Mouse (Mus musculus): ENCODE data around the gene Kcnmb1.

Gene Kcnmb1

DNA sequence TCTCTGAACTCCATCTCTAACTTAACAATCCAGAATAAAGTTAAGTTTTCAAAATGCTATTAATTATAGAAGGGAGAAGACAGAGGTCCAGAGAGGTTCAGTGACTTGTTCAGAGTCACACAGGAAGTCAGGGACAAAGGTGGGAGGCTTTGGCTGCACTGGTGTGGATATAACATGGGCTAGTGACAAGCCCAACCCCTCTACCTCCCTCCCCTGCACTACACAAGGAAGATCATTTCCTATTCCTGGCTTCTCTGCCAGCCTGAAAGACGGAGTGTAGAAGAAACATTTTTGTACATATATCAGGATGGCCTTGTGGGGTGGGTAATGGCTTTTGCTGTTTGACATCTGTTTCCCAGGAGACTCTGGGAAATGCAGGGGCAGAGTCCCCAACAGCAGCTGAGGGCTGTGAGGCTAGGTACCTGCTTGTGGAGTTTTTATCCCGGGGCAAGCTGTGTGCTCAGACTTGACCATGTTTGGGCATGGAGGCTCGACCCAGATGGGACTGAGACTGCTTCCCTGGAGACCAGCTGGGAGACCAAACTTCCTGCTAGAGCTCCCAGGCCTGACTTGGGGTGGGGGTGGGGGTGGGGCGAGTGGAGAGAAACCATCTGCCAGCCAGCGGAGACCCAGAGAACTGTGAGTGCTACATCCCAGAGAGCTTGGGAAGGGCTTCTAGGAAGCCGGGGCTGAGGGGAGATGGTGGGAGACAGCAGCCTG, at the start of gene Kcnmb1:
Gene Kcnmb1, plus strand, starts transcription at position 326 of the 720 bp plus-strand sequence.
- peak; percentile 6 for DNase-seq

DNA sequence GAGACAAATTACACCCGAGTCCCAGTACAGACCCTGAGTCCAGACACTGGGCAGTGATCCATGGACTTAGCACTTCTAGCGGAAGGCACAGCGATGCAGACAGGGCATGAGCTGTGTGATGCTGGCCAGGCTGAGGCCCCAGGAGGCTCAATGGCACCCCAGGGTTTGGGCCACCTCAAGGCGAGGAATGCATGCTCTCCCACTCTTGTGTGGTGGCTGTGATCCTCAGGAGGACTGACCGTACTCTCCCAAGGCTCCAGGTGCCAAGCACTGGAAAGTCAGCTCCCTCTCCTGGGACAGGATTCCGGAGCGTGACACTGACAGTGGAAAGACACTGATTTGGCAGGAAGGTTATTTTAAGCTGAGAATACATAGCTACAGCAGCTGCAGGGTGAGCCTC, 49.8 kb upstream of the Kcnmb1 start:
- no peak for DNase-seq

DNA sequence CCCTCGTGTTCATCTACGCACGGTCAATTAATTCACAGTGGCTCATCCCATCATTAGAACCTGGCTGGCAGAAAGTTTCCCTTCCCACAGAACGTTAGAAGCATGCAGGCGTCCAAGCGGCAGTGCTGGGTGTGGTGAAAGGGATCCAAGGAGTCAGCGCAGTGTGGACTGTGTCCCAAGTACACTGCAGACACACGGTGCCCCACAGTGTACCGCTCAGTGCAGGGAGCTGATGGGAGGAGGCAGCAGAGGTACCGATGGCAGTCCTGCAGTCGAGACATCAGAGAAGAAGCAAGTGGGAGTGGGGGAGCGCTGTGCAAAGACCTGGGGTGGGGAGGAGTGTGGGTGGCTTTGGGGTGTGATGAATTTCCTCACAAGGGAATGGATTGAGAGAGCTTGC, 48.6 kb upstream of the Kcnmb1 start:
- no peak for DNase-seq

DNA sequence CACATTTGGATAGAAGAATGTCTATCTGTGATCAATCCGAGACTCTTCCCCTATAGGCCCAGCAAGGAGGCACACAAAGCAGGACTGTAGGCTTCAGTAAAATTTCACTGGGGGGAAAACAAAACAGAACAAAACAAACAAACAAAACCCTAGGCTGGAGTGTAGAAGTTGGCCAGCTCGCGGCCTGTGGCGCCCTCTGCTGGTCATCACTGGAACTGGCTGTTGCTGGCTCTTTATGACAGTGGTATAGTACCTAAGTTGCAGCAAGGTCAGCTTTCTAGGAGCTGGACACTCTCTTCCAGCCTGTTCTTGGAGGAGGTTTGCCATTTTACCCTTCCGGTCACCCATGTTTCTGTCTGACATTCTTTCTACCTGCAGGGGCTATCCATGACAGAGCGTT, 45.2 kb upstream of the Kcnmb1 start:
- peak; percentile 68 for DNase-seq

DNA sequence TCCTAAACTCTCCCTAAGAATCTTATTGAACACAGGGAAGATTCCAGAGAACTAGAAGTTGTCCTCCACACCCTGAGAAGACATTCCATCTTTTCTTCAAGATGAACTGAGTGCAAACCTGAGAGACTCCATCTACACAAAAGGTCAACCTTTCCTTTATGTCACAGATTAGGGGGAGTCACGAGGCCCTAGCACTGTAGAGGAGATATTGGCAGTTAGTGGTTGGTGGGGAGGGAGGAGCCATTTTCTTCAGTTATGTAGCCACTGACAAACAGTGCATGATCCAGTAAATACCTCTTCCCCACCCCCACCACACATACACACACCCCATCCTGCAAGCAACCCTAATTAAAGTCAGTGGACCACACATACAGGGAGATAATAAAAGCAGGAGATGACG, 44.4 kb upstream of the Kcnmb1 start:
- no peak for DNase-seq

DNA sequence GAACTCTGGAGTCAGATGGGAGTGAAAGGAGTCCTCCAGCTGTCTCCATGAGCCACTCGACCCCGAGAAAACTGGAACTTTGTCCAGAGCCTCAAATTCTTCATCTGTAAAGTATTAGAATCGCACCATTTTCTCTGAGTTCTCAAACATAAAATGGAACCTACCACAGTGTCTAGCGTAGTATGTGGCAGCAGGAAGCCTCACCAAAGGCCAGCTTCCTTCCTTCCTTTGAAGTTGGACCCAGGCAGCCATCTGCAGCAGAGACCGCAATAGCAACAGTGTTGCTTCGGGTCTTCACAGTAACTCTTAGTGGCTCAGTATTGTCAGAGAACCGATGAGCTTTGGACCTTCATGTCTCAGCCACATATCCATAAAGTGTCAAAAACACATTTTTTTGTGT, 43.0 kb upstream of the Kcnmb1 start:
- no peak for DNase-seq

DNA sequence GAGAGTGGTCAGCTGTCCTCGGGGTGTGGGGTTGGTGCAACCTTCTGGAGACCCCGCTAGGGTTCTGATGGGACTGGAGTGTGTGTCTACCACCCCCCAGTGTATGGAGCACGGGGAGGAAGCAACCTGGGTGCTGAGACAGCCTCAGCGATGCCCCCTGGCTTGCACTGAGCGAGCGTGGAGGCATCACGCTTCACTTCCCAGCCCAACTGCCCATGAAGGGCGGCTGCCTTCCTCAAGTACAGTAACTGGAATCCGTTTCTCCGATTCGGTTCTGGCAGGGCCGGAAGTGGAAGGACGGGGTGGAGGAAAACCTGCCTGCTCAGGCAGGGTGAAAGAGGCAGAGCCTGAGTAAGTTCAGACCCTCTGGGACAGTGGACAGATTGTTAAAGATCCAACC, 41.4 kb upstream of the Kcnmb1 start:
- peak; percentile 14 for DNase-seq

DNA sequence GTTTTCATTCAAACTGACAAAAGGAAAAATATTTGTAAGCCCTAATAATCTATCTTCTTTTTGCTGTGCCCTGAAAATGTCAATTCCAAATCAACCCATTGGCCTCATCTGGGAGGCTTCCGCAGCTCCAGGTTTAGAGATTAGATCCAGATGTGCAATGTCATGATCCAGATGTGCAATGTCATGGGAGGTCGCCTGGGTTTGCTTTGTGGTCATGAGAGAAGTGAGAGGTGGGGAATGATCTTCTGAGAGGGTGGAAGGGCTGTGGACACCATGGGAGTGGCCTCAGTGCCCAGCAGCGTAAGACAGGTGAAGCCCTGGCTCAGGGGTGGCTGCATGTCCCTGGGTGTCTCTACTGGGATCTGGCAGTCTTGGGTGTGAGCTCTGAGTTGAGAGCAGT, 39.8 kb upstream of the Kcnmb1 start:
- DNase-seq = no peak

DNA sequence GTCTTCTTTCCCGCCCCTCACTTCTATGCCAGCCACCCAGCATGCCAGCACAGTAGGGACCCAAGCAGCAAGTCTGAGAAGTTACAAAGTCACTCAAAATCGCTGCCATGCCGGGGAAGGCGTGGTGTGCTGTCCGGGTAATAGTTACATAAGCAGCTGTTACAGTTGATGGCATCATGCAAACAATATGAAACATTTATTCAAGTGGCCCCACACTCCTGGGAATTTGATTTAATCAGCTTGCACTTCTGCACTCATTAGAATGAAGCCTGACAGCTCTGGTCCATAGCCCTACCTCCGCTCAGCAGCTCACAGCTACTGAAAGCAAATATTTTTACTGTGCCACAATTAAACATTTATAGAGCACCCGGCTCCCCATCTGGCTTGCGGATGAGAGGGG, 37.0 kb upstream of the Kcnmb1 start:
- DNase-seq = no peak

DNA sequence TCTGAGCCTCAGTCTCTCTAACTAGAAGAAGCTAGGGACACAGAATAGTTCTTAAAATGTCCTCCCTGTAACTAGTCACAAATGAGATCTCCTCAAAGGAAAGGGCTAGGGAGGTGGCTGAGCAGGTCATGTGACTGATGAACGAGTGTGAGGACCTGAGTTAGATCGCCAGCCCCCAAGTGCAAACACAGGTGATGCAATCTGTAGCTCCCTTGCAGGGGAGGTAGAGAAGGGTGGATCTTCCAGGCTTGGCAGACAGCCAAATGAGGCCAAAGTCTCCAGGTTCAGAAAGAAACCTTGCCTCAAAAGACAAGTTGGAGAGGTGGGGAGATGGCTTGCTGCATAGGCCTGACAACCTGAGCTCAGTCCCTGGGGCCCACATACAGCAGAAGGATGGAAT, 36.3 kb upstream of the Kcnmb1 start:
- no peak for DNase-seq

DNA sequence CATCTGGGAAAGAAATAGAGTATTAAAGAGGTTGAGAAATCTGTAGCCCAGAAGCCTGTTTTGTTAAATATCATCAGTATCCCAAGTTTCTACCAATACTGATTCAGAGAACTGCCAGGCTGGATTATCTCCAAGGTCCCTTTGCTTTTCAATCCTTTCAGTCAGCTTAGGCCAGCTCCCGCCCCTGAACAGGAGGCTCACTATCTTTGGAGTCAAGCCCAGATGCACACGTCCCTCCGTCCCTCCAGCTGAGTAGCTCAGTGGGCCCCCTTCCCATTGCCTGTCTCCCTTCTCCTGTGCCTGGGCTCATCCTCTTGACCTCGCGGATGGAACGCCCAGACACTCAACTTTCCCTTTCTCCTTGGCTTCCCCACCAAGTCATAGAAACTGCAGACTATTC, 35.5 kb upstream of the Kcnmb1 start:
- no peak for DNase-seq

DNA sequence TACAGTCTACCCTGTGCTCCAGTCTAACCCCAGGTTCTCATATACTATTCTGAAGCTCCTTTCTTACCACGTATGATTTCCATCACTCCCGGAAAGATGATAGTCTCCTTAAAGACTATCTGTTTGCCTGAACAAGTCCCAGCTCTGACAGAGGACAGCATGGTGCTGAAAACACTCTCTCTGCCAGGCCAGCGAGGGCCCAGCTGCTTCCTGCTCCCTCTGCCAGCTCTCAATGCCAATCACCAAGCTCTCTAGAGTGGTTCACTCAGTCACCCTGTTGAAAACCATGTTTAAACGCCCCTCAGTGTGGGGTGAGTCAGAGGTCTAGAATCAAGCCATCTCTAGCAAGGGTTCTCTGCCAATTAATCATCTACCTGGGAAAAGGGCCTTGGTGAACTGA, 35.0 kb upstream of the Kcnmb1 start:
- no peak for DNase-seq

DNA sequence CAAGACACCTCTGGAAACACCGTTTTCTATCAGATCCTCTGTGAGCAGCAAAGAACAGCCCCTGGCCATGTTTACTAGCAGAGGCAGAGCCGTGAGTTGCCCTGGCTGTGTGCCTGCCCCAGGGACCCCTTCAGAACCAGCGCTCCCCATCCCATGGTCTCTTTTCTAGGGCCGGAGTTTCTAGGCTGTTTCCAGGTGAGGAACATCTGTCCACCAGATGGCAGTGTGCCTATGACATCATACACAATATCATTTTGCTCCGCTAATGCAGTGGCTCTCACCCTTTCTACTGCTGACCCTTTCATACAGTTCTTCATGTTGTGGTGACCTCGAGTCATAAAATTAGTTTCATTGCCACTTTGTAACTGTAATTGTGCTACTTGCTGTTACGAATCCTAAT, 34.2 kb upstream of the Kcnmb1 start:
- peak; percentile 20 for DNase-seq

DNA sequence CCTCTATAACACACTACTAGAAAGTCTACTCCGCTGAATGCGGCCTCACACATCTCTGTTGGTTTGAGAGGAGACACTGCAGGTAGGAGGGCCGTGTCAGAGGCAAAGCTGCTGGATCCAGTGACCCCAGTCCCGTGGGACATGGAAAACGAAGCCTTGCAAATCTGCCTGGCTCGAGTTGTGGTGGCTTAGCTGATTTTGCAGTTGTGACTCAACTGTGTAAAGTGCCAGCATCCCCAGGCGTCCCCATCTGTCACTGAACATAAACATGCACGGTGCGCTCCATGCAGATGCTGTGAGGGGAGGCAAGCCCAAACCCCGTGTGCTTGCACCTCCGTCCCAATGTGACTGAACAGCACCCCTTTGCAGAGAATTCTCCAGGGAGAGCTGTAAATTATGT, 33.4 kb upstream of the Kcnmb1 start:
- DNase-seq = no peak

DNA sequence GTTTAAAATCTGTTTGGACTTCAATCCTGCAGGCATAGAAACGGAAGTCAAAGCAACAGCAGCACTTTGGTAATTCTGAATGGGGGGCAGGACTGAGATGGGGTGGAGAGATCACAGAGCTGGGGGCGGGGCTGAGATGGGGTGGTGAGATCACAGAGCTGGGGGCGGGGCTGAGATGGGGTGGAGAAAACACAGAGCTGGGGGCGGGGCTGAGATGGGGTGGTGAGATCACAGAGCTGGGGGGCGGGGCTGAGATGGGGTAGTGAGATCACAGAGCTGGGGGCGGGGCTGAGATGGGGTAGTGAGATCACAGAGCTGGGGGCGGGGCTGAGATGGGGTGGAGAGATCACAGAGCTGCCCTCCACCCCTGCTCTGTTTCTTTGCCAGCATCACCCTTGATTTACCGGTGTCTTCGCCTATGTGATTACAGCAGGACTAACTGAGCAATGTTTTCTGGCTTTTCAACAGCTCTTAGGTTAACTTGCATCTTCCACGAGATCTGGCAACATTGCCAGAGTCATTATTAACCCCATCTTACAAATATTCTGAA, 30.9 kb upstream of the Kcnmb1 start:
- peak; percentile 33 for DNase-seq

DNA sequence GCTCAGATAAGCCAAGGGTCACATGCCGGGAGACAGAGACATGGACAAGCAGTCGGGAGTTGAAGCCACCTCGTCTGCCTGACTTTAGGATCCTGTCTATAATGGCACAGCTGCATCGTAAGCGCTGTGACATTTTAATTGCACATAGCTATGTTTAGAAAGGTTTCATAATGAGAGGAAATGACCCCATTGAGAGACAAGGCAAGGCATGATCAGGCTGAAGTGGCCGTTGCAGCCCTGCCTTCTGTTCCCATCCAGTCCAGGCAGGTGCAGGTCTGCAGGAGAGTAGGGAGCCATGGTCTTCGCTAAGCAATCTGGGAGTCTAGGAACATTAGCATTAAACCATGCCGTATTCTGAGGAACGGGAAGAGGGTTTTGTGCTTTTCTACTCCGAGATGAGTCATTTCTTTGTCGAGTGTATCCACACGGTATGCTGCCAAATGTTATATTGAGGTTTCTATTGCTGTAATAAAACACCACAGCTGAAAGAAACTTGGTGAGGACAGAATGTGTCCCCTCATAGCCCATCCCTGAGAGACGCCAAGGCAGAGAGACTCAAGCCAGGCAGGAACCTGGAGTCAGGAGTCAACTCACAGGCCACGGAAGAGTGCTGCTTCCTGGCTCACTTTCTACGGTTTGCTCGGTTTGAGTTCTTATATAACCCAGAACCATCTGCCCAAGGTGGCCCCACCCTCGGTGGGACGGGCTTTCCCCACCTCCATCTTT, 30.3 kb upstream of the Kcnmb1 start:
- DNase-seq = no peak

DNA sequence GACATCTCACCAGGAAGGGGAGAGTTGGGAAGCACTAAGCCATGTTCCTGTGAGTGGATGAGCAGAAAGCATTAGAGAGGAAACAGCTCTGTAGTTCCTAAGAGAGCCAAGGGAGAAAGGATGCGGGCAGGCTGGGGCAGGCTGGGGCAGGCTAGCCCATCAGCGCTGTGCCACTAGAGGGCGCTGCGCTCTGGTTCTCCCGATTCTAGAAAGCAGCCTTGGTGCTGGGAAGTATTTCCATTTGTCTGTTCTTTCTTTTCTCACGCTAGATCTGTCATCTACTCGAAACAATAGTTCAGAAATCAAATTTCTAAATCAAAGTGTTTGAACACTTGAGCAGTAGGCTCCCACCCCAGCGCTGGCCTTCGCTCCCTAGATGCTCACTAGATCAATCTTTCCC, 28.5 kb upstream of the Kcnmb1 start:
- no peak for DNase-seq

DNA sequence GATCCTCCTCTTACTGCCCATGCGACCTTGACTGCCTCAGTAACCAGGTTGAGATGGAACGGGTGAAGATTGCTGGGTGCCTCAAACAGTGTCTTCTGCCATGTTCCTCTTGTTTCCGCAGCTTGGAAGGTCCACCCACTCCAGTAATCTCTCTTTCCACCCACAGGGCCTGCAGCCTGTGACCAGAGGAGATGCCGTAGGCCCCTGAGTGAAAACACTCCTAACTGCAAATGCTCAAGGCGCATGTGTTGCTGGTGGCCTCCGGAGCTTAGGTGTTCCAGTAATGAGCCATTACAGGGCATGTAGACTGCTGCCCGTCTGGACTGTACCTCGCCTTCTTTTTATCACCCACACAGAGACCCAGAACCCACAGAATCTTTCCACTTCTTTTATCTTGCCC, 25.2 kb upstream of the Kcnmb1 start:
- no peak for DNase-seq

DNA sequence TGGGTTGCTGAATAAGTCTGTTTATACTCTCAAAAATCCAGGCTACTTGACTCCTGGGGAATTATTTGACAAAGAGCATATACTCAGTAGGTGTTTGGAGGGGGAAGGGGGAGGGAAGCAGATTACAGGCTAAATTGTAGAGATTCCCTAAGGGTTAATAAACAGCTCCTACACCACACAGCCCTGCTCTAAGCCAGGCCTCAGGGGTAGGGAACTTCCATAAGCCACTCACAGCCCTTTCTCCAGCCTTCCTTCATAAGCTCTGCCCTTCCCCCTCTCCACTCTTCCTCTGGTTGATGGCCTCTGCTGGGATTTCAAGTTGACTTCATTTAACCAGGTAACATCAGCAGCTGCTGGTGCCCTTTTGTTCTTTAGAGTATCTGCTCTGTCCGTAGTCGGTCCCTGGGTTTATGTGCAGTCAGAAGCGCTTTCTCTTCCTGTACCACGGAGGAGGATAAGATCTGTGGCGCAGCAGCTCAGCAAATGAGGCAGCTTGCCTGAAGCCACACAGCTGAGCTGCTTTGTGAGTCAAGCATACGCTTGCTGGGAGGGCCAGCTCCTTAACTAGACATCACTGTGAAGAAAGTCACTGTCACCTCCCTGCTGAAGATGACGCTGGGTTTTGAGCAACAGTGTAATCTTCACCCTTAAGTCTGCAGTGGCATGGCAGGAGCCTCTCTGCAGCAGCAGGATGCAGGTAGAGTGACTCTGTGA, 24.1 kb upstream of the Kcnmb1 start:
- no peak for DNase-seq

DNA sequence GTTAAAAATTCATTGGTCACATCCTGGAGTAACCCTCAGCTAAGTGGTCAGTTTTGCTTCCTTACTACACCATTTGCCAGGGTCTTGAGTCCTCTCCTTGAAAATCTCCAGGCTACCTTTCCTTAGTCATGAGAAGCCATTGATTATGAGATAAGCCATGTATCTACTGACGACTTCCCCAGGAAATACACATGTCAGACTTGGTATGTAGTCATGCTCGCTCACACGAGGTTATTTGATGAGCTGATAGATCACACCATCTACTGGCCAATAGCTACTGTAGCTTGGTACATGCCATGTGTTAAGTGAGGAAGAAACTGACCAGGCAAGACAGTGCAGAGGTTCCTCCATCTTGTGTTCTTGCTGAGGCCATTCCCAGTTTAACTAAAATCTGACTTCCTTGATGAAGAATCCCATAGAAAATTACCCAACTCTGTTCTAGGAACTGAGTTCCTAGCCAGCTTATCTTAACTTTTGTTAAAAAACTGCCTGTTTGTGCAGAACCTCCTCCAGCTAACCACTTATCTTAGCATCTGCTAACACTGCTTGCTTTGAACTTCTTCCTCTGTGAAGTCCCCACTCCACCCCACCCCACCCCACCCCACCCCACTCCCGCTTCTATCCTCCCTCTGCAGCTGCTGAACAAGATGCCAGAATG, 23.2 kb upstream of the Kcnmb1 start:
- no peak for DNase-seq

DNA sequence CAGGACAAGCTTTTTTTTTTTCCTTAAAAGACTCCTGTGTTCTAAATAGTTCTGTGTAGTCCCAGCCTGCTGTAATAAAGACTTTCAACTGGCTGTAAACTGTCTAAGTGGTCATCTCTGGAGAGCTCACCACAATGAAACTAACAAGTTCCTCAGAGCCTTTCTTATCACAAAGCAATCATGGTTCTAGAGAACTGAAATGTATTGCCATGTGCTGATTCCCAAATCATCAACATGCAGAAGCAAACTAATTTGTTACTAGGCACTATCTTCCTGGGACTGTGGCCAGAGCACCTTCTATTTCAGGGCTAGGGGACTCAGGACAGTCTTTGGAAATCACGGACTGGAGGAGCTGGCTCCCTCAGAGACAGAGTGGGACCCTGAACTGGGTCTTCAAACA, 19.2 kb upstream of the Kcnmb1 start:
- no peak for DNase-seq

DNA sequence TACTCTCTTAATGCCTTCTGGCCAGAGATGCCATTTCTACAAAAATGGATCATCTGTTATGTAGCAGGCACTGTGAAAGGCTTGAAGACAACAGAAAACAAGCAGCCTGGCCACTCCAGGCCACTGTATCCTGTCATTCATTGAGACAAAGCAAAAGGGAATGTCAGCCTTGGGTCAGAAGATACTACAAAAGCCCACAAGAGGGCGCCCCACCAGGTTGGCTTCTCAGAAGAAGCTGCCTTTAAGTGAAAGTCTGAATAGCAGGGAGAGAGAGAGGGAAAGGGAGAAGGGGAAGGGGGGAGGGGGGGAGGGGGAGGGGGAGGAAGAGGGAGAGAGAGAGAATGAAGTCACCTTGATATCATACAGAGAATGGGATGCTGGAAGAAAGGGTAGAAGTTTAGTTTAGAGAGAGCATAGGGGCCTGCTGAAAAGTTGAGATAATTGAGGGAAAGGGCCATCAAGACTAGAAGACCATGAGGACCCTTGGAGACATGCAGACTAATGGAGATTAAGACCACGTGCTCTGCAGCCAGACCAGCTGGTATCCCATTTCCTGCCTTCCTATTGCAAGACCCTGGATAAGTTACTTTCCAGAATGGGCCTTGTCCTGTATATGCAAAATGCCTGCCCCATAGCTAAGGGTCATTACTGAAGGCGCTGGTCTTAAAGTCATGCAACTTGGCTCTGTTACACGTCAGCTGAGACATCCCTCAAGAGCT, 18.6 kb upstream of the Kcnmb1 start:
- no peak for DNase-seq

Data from kidney, adult 18-20 months (tissue).